Mouse (Mus musculus) large intestine, adult 2 months (tissue): Measurements from ENCODE around the gene Eif3c. TPM values are rescaled to one million over a fixed set of nuclear protein-coding genes. Genes with fewer than 3 reads are reported as not detected.

Experiments used
- DNase-seq: peaks from one replicate; pipeline ENCODE4 v3.0.0-alpha.2; 2012; ENCODE audit warnings: low read depth, low spot score
- WGBS: fragments of 180-500 bp; shearing (Covaris S2); methylation state at CpG from one replicate; pipeline ENCODE4 v1.1.7; 2018; 5-methylcytosine and 5-hydroxymethylcytosine counted together
- polyA plus RNA-seq: library from polyadenylated mRNA; depleted of rRNA; stranded (reverse); fragments of >200 nt; gene quantifications from 2 replicates; pipeline ENCODE4 v1.2.3, GENCODE M21; 2012; rRNA removed

Gene Eif3c
- 89.5 and 103 TPM in 2 replicates for polyA plus RNA-seq

- WGBS = 0% methylated on average over 46 of the region's 46 CpGs
- DNase-seq = peak; percentile 91
These were observed at the start of gene Eif3c for GRCm38 (mm10) chr7:126566094-126566765. Gene Eif3c (minus strand): TSS chr7:126566411.

- no peak for DNase-seq
- WGBS = 93% methylated on average over 3 of the region's 3 CpGs
These were observed 46.5 kb upstream of the Eif3c start for GRCm38 (mm10) chr7:126612736-126613135.

DNA sequence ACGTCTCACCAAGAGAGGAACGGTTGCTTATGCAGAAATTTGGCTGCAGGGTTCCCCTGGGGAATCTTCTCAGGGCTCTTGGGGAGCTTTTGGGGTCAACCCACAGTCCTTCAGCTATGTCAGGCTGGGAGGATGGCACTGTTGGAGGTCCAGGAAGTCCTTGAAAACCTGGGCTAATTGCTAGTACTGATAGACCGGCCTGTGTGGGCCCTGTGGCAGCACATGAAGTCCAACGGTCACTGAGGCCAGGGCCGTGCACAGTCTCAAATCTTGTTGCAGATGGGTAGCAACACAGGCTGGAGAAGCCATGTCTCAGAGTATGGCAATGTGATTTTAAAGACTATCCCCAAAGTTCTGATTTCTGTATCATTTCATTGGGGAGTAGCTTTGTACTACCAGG, 41.6 kb upstream of the Eif3c start:
- 79% methylated on average over 5 of the region's 5 CpGs for WGBS
- DNase-seq = no peak

DNA sequence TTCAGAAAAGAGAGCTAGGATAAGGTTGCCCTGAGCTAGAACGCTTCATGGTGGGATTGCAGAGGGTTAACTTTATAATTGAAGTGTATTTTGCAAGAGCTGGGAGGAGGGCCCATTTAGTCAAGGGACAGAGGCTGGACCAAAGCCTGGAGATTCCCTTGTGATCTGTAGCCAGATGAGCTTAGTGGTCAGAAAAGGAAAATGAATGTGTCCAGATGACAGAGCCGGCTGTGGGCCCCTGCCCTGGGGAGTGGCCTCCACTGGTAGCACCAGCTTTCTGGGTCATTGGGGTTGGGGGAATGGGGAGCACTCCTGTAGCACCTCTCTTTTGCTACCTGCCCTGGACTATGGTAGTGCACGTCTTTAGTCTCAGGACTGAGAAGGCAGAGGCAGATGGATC, 40.9 kb upstream of the Eif3c start:
- 52% methylated on average over 3 of the region's 3 CpGs for WGBS
- no peak for DNase-seq

DNA sequence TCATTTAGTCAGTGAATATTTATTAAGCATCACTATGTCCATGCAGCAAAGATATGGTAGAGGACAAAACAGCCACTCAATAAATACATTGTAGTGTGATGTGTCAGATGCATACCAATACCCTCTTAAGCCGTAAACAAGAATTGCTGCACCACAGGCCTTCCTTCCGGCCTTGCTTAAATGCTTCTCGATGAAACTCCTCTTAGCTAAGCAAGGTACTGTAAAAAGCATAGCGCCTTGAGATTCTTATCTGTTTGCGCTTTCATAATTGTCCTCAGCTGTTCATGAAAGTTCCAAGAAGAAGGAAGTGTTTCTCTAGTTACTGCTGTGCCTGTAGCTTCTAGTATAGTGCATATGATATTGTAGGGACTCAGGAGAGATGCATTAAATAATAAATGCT, 40.4 kb upstream of the Eif3c start:
- 22% methylated on average over 5 of the region's 5 CpGs for WGBS
- DNase-seq = no peak

GRCm38 (mm10) chr7:126602650-126603049, 36.4 kb upstream of the Eif3c start:
- whole genome bisulfite sequencing = 83% methylated on average over 3 of the region's 3 CpGs
- no peak for DNase-seq

- DNase-seq = no peak
- 24% methylated on average over 5 of the region's 5 CpGs for WGBS
These were observed 35.7 kb upstream of the Eif3c start for GRCm38 (mm10) chr7:126601896-126602295.

GRCm38 (mm10) chr7:126598919-126599318, 32.7 kb upstream of the Eif3c start:
- 80% methylated on average over 6 of the region's 6 CpGs for WGBS
- no peak for DNase-seq

- no peak for DNase-seq
- WGBS = 52% methylated on average over 6 of the region's 6 CpGs
These were observed 30.2 kb upstream of the Eif3c start for GRCm38 (mm10) chr7:126596414-126596813.

GRCm38 (mm10) chr7:126595890-126596289, 29.7 kb upstream of the Eif3c start:
- DNase-seq = no peak
- 75% methylated on average over 5 of the region's 5 CpGs for WGBS

DNA sequence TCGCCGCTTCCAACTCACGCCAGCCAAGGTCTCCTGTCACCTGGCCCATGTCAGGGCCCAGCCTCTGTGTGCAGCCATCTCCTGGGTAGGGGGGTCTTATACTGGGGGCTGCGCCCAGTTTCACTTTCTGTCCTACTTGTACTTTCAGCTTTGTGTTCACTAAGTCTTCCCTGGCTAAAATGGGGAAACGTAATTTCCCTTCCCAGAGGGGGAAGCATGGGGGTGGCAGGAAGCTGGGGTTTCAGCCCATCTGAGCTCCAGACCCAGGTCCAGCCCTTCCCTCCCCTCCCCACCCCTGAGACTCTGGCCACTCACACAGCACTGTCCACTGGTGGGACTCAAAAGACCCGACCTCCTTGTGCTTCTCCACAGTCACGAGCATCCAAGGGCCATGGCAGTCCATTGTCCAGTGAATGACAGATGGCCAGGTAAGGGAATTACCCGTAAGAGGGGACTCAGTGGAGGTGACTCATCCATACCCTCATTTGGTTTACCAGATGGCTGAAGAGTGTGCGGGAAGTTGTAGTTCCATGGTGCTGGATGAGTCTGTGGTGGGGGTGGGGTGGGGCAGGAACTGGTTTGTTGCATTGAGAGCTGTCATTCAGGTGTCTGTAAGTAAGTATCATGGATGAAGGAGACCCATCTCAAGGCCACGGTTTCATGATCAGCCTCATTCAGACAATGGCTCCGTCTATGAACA, 28.8 kb upstream of the Eif3c start, which contains the start of gene Il27:
Il27 (minus strand) TSS at position 80 of the 700 bp plus-strand sequence.
- DNase-seq = no peak
- 78% methylated on average over 11 of the region's 11 CpGs for WGBS

- 39% methylated on average over 16 of the region's 16 CpGs for WGBS
- DNase-seq = no peak
These were observed 21.6 kb upstream of the Eif3c start for GRCm38 (mm10) chr7:126587779-126588178.

DNA sequence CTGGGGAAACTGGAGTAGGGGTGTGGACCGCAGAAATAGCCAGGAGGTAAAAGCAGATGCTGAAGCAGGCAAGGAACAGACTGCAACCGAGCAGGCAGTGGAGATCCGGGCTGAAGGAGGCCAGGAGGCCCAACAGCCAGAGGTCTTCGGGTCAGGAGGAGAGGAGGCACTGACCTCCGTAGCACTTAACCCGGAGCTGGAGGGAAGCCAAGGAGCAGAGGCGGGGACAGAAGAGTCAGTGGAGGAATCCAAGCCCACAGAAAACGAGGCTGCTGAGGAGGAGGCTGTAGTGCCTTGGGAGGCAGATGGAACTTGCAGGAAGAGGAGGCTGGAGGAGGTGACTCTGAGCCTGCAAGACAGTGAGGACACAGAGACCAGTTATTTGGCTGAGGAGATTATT, 20.6 kb upstream of the Eif3c start:
- DNase-seq = no peak
- 33% methylated on average over 8 of the region's 8 CpGs for WGBS

DNA sequence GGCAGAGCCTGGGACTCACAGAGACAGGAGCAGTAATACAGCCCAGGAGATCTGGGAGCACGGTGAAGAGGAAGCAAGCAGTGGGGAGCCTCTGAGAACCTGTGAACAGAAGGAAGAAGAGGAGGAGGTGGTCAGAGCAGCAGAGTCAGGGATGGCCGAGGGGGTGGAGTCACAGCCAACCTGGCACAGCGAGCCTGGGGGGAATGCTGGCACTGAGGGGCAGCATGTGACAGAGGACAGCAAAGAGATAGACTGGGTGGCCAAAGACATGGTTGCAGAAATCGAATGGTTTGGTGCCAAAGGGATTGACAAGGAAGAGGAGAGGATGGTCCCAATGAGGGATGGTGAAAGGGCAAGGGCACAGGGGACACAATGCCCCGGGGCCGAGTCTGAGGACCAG, 19.5 kb upstream of the Eif3c start, which contains the start of gene Cln3:
Cln3 (minus strand) TSS at position 101 of the 400 bp plus-strand sequence.
- 85% methylated on average over 6 of the region's 6 CpGs for WGBS
- DNase-seq = no peak

DNA sequence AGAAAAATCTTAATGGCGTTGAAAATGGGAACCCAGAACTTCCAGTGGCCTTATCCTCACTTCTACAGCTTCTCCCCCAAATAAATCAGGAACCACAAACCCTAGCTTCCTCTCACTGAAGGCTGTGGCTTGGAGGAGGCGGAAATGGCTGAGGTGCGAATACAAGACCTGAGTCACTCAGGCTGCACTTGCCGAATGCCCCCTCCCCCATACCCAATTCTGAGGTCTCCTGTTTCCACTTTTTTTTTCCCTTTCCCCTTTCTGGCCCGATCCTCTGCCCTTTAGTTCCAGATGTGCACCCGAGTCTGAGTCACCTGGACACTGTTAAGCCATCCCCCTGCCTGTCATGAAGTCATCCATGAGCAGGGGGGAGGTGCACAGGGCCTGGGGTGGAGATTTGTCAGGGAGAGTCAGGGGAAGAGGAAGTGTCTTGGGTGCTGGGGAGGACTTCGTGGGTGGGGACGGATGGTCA, 18.3 kb upstream of the Eif3c start, which contains the start of gene Apobr:
Apobr (plus strand) TSS at position 437 of the 472 bp plus-strand sequence.
- DNase-seq = no peak
- WGBS = 70% methylated on average over 8 of the region's 8 CpGs

GRCm38 (mm10) chr7:126583761-126584160, 17.6 kb upstream of the Eif3c start:
- no peak for DNase-seq
- 35% methylated on average over 6 of the region's 6 CpGs for WGBS

DNA sequence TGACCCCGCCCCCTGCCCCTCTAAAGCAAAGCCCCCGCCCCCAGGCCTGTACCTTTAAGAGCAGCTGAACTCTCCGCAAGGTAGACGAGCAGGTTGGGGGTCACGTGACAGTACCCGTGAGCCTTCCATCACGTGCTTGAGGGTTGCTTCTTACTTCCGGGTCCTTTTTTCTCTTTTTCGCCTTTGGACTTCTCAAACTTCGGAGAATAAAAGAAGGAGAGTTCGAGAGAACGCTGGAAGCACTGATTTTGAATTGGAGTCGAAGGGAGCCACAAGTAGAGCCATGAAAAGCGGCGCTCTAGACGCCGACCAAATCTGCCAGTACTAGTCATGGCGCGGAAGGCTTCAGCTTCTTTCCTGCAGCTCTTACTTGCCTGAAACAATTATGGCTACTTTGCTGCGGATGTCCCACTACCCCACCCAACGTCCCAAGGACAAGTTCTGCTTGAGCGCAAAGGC, 17.1 kb upstream of the Eif3c start:
- peak; percentile 87 for DNase-seq
- WGBS = 1% methylated on average over 22 of the region's 22 CpGs

DNA sequence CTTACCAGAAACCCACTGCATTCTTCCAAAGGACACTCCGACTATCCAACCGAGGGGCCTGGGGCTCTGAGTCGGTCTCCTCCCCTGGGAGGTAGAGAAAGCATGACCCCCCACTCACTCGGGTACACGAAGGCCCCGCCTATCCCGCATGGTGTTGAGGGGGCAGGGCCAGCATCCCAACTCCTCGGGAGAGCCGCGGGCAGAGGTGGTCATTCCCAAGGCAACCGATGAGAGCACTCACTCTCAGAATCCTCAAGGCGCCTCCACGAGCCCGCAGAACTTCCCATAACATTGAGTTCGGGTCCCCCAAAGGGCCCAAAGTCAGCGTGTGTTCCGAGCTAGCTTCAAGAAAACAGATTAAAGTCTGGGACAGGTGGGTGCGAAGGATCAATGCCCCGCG, 16.5 kb upstream of the Eif3c start:
- 6% methylated on average over 20 of the region's 20 CpGs for WGBS
- no peak for DNase-seq

DNA sequence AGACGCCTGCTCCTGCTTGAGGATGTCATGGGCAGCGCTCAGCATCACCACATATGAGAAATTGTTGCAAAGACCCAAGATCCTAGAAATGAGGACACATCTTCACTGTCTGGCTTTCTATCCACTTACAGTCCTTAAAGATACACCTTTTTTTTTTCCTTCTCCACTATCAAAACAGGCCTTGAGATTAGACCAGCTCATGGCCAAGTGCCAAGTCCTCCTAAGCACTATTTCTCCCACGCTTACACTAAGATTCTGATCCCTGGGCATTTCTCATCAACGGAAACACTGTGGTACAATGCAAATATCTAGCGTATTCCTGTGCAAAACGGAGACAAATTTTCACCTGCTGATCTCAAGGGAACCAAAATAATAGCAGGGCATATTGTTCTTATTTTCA, 15.4 kb upstream of the Eif3c start:
- WGBS = 62% methylated on average over 6 of the region's 6 CpGs
- DNase-seq = no peak

DNA sequence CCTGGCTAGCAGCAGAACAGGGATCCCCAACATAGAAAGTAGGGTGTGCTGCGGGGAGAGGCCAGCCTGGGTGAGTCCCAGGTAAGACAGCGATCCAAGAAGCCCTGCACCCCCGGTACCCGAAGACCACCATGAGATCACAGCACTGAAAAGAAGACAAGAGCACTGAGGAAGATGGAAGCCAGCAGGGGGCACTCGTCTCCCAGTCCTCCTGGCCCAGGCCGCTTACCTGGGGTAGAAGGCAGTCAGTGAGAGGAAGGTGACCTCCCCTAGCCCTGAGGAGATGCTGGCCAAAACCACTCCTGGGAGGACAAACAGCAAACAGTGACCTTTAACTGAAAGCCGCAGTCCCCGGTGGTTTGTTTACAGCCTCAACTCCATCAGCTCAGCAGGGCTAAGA, 13.0 kb upstream of the Eif3c start:
- DNase-seq = no peak
- 47% methylated on average over 8 of the region's 8 CpGs for WGBS

- WGBS = 73% methylated on average over 8 of the region's 8 CpGs
These were observed 10.7 kb upstream of the Eif3c start for GRCm38 (mm10) chr7:126576946-126577345.

More at GRCm38 (mm10) chr7:126576946-126577345, 10.7 kb upstream of the Eif3c start:
- no peak for DNase-seq
